Comparison of ENCODE assay signal across 8 mouse cellular contexts in genomic region chr11:46251994-46252393, GRCm38 (mm10). TPM values are rescaled to one million over a fixed set of nuclear protein-coding genes. Genes with fewer than 3 reads are reported as not detected.
DNase-seq lines count a peak whose midpoint lies in the region; ATAC-seq and TF ChIP-seq lines count a peak whose summit lies in the region.

No protein-coding gene starts in this region.

- ATAC-seq in Patski = peak; percentile 61
- ATAC-seq in kidney, embryonic 16.5 days (ENCODE audit: low FRiP score, low TSS enrichment) = peak; percentile 31; the same call in 1 of the 2 replicates

- no peak for TF ChIP-seq POLR2A in thymus, adult 2 months (IDR thresholded peaks at IDR 0.05; ENCODE audit: control insufficient read depth, extremely low read depth, insufficient read depth, low read length, poor library complexity)

- no peaks in the 10 kb centered on the region for H3K27me3 ChIP-seq in Patski
- no peaks in the 10 kb centered on the region for H3K27me3 ChIP-seq in kidney, embryonic 16.5 days (ENCODE audit: insufficient read depth, low read length)
- H3K27me3 ChIP-seq in thymus, adult 2 months (ENCODE audit: control insufficient read depth, insufficient read depth, low read length) = no peaks in the 10 kb centered on the region

- no peak overlapping the region for H3K9ac ChIP-seq in kidney, embryonic 16.5 days (replicated peaks; ENCODE audit: low read length)

- H3K27ac ChIP-seq in gastrocnemius, adult 2 months = no peak overlapping the region
- no peak overlapping the region for H3K27ac ChIP-seq in kidney, embryonic 16.5 days (ENCODE audit: low read length)
- H3K27ac ChIP-seq in thymus, adult 2 months (ENCODE audit: control insufficient read depth, insufficient read depth, low read length) = no peak overlapping the region

- POLR2A ChIA-PET in Patski (lab: Charles Lee) = interaction anchor here (1.6 kb wide), 1 partner anchor 27 kb away, joined by 4 read pairs; no protein-coding TSS in a partner anchor

- H3K9me3 ChIP-seq in kidney, embryonic 16.5 days (ENCODE audit: low read length) = peaks cover 2% of the 10 kb centered on the region; the same call in 1 of the 2 replicates

- in situ Hi-C loops in Patski (cut with MboI; ENCODE audit: low pct_unique_long_range_greater_than_20kb) = loop anchor here (5.0 kb wide), 1 partner anchor 35 kb away; no protein-coding TSS in a partner anchor

- CTCF ChIA-PET in Patski (lab: Charles Lee) = interaction anchor here (0.8 to 2.1 kb wide), 9 partner anchors 10 to 27 kb away, joined by 3 to 13 read pairs (median 5); no protein-coding TSS in a partner anchor

- no peak overlapping the region for H3K4me2 ChIP-seq in kidney, embryonic 16.5 days (replicated peaks; ENCODE audit: low read depth, low read length)

- H3K4me3 ChIP-seq in gastrocnemius, adult 2 months = no peak overlapping the region
- no peak overlapping the region for H3K4me3 ChIP-seq in kidney, embryonic 16.5 days (ENCODE audit: low read length)
- no peak overlapping the region for H3K4me3 ChIP-seq in thymus, adult 2 months (ENCODE audit: control insufficient read depth, insufficient read depth, low read length)

- TF ChIP-seq CTCF in Patski (IDR thresholded peaks at IDR 0.05) = peak; percentile 96
- TF ChIP-seq CTCF in gastrocnemius, adult 2 months (IDR thresholded peaks at IDR 0.05) = peak; percentile 95; the same call in 1 of the 2 replicates
- peak; percentile 90 for TF ChIP-seq CTCF in thymus, adult 2 months (IDR thresholded peaks at IDR 0.05; ENCODE audit: borderline replicate concordance, control insufficient read depth, extremely low read depth, insufficient read depth, low read length, poor library complexity)

- DNase-seq in 416B (ENCODE audit: low read depth) (peak; percentile 50), Patski (ENCODE audit: low read depth, low spot score) (no peak)
- DNase-seq in cerebellum, postnatal 10 days = peak; percentile 77 to 82
- peak; percentile 69 for DNase-seq in gastrocnemius, adult 2 months
- DNase-seq in lung, adult 18-20 months = peak; percentile 50 to 63
- DNase-seq in ovary, postnatal 10 days (ENCODE audit: low spot score) = peak; percentile 23
- peak; percentile 59 for DNase-seq in thymus, adult 2 months

- peaks cover 4% of the 10 kb centered on the region for H3K36me3 ChIP-seq in kidney, embryonic 16.5 days (ENCODE audit: insufficient read depth, low read length)
- H3K36me3 ChIP-seq in thymus, adult 2 months (ENCODE audit: control insufficient read depth, insufficient read depth, low read length) = peaks cover 89% of the 10 kb centered on the region

- no peaks in the 10 kb centered on the region for H3K4me1 ChIP-seq in kidney, embryonic 16.5 days (ENCODE audit: insufficient read depth, low read length)
- H3K4me1 ChIP-seq in thymus, adult 2 months (replicated peaks; ENCODE audit: control insufficient read depth, insufficient read depth, low read length) = no peaks in the 10 kb centered on the region

- intact Hi-C loops in gastrocnemius, adult 2 months (cut with DNase I) = no loop called here

- WGBS in kidney, embryonic 16.5 days = 27% methylated on average over 7 of the region's 7 CpGs
- WGBS in thymus, adult 2 months = 48% methylated on average over 7 of the region's 7 CpGs

RNA-seq across cellular contexts. Expression of gene Fndc9, which starts 16.7 kb away (rescaled TPM):
- 0.47 TPM for polyA plus RNA-seq in Patski (2021)
- not detected for total RNA-seq in gastrocnemius, adult 2 months (2021)
- polyA plus RNA-seq in kidney, embryonic 16.5 days (2015; fragmentation: Nextera tagmentation; extraction: Ambion mirVana) = 0.09 TPM in 1 of 2 replicates, not detected in the other
- 0.09 TPM in 1 of 2 replicates, not detected in the other for polyA plus RNA-seq in thymus, adult 2 months (2012; rRNA removed)
